8 mouse cellular contexts compared by ENCODE assay signal in the genomic region with DNA sequence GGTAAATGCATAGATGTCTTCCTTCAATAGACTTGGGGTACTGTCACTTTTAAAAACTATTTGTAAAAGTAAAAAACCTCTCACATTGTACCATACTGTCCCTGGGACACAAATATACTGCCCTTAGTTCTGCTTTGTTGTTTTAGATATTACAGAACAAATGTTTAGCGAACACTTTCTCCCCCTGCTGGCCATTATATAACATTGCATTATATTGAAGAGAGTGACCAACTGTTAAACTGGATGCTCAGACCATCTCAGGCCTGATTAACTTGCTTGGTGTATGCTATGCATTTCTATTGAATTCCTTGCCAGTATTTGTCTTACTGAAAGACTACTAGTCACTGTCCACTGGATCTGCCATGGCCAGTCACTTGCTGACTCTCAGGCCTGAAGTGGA. TPM values are rescaled to one million over a fixed set of nuclear protein-coding genes. Genes with fewer than 3 reads are reported as not detected.
A peak's percentile ranks its signal among the peaks of the same experiment; 100 is the strongest.
DNase-seq lines count a peak whose midpoint lies in the region; ATAC-seq and TF ChIP-seq lines count a peak whose summit lies in the region.
"Had no signal": no experiment of that assay in that cellular context is flagged by ENCODE, and none has a peak within 500 bp of the region (broad histone marks: within the 10 kb centered on the region; RNA-seq: fewer than 3 reads in every experiment).

No protein-coding gene starts in this region.

- no peaks in the 10 kb centered on the region for H3K4me1 ChIP-seq in limb, embryonic 14.5 days (ENCODE audit: control insufficient read depth, insufficient read depth, low read length)
- no peaks in the 10 kb centered on the region for H3K4me1 ChIP-seq in limb, embryonic 10.5 days
- H3K4me1 ChIP-seq in forebrain, embryonic 16.5 days (replicated peaks; ENCODE audit: control insufficient read depth, insufficient read depth, low read length): no peaks in the 10 kb centered on the region
- H3K4me1 ChIP-seq in midbrain, embryonic 16.5 days (ENCODE audit: control insufficient read depth, insufficient read depth, low read length): no peaks in the 10 kb centered on the region

- H3K27ac ChIP-seq in limb, embryonic 14.5 days (replicated peaks; ENCODE audit: low read depth, low read length): no peak overlapping the region
- no peak overlapping the region for H3K27ac ChIP-seq in limb, embryonic 10.5 days
- no peak overlapping the region for H3K27ac ChIP-seq in forebrain, embryonic 16.5 days (ENCODE audit: low read length)
- no peak overlapping the region for H3K27ac ChIP-seq in midbrain, embryonic 16.5 days (ENCODE audit: low read length)

- 0 out of 2 replicates have a peak, but pooled peaks cover 4% of the 10 kb centered on the region for H3K36me3 ChIP-seq in limb, embryonic 14.5 days (ENCODE audit: control insufficient read depth, insufficient read depth, low read length)
- 0 out of 2 replicates have a peak, but pooled peaks cover 2% of the 10 kb centered on the region for H3K36me3 ChIP-seq in limb, embryonic 10.5 days
- H3K36me3 ChIP-seq in forebrain, embryonic 16.5 days (ENCODE audit: control insufficient read depth, insufficient read depth): no peaks in the 10 kb centered on the region
- no peaks in the 10 kb centered on the region for H3K36me3 ChIP-seq in midbrain, embryonic 16.5 days (ENCODE audit: control insufficient read depth, insufficient read depth, low read length)

- TF ChIP-seq POLR2A in limb, embryonic 14.5 days (IDR thresholded peaks at IDR 0.05; ENCODE audit: borderline replicate concordance, extremely low read depth, insufficient read depth, insufficient read length): no peak

- H3K27me3 ChIP-seq in limb, embryonic 14.5 days (ENCODE audit: control insufficient read depth, insufficient read depth, low read length): no peaks in the 10 kb centered on the region
- H3K27me3 ChIP-seq in limb, embryonic 10.5 days (ENCODE audit: low read depth, poor library complexity, severe bottlenecking): no peaks in the 10 kb centered on the region
- no peaks in the 10 kb centered on the region for H3K27me3 ChIP-seq in forebrain, embryonic 16.5 days (replicated peaks; ENCODE audit: control insufficient read depth, insufficient read depth, low read length)
- no peaks in the 10 kb centered on the region for H3K27me3 ChIP-seq in midbrain, embryonic 16.5 days (ENCODE audit: control insufficient read depth, insufficient read depth, low read depth, low read length)

- ATAC-seq in limb, embryonic 14.5 days (ENCODE audit: low FRiP score, low read depth): peak; percentile 57; the same call in 1 of the 2 replicates
- peak; percentile 49 for ATAC-seq in activated CD4-positive, CD25-positive, alpha-beta regulatory T cell, adult 4 months
- ATAC-seq in forebrain, embryonic 16.5 days: peak; percentile 66
- peak; percentile 66 for ATAC-seq in midbrain, embryonic 16.5 days

- H3K9me3 ChIP-seq in limb, embryonic 14.5 days (ENCODE audit: control insufficient read depth, low read length): no peaks in the 10 kb centered on the region
- no peaks in the 10 kb centered on the region for H3K9me3 ChIP-seq in limb, embryonic 10.5 days (replicated peaks)
- no peaks in the 10 kb centered on the region for H3K9me3 ChIP-seq in forebrain, embryonic 16.5 days (ENCODE audit: control insufficient read depth, low read length)
- no peaks in the 10 kb centered on the region for H3K9me3 ChIP-seq in midbrain, embryonic 16.5 days (replicated peaks; ENCODE audit: control insufficient read depth, low read length, poor library complexity, severe bottlenecking)

- peak; percentile 63 for DNase-seq in limb, embryonic 14.5 days (ENCODE audit: low spot score)
- DNase-seq in limb, embryonic 10.5 days (ENCODE audit: low spot score): no peak
- DNase-seq in urinary bladder, postnatal 36 days (ENCODE audit: low spot score in 2 of 2): no peak
- no peak for DNase-seq in heart, postnatal 4 days

- no peak overlapping the region for H3K4me2 ChIP-seq in limb, embryonic 14.5 days (replicated peaks; ENCODE audit: low read depth, low read length, severe bottlenecking)
- no peak overlapping the region for H3K4me2 ChIP-seq in forebrain, embryonic 16.5 days (ENCODE audit: low read length)
- H3K4me2 ChIP-seq in midbrain, embryonic 16.5 days (ENCODE audit: low read length): no peak overlapping the region

- no peak overlapping the region for H3K9ac ChIP-seq in limb, embryonic 14.5 days (ENCODE audit: low read depth, low read length, severe bottlenecking)
- H3K9ac ChIP-seq in forebrain, embryonic 16.5 days (replicated peaks; ENCODE audit: low read depth, low read length): no peak overlapping the region
- H3K9ac ChIP-seq in midbrain, embryonic 16.5 days (ENCODE audit: low read depth, low read length): no peak overlapping the region

- WGBS in limb, embryonic 14.5 days: 14% methylated on average over 1 of the region's 1 CpGs
- WGBS in limb, embryonic 10.5 days: 7% methylated on average over 1 of the region's 1 CpGs
- 3% methylated on average over 1 of the region's 1 CpGs for WGBS in forebrain, embryonic 16.5 days
- 11% methylated on average over 1 of the region's 1 CpGs for WGBS in midbrain, embryonic 16.5 days

- H3K4me3 ChIP-seq in limb, embryonic 14.5 days (replicated peaks; ENCODE audit: low read length): no peak overlapping the region
- H3K4me3 ChIP-seq in limb, embryonic 10.5 days: no peak overlapping the region
- H3K4me3 ChIP-seq in forebrain, embryonic 16.5 days (replicated peaks; ENCODE audit: low read length): no peak overlapping the region
- no peak overlapping the region for H3K4me3 ChIP-seq in midbrain, embryonic 16.5 days (ENCODE audit: low read depth, low read length)
- H3K4me3 ChIP-seq: erythroblast, embryonic 14.5 days had no signal

RNA-seq across cellular contexts. Expression of gene D430041D05Rik, which starts 11.4 kb away (rescaled TPM):
- 1.1 and 1.4 TPM in 2 replicates for polyA plus RNA-seq in limb, embryonic 14.5 days (2012; rRNA removed)
- 1.1 and 1.7 TPM in 2 replicates for polyA plus RNA-seq in limb, embryonic 14.5 days (2014; fragmentation: Nextera tagmentation; extraction: Ambion mirVana)
- 0.49 and 0.81 TPM in 2 replicates for polyA plus RNA-seq in limb, embryonic 10.5 days (2016; fragmentation: Nextera tagmentation; extraction: Ambion mirVana)
- under 1 TPM in 1 of 2 experiments, not detected in 1; 0.21 TPM for polyA plus RNA-seq in activated CD4-positive, CD25-positive, alpha-beta regulatory T cell, adult 4 months (2017; shearing (Covaris generic))
- polyA plus RNA-seq in forebrain, embryonic 16.5 days (2015; fragmentation: Nextera tagmentation; extraction: Ambion mirVana): 13.7 and 14.9 TPM in 2 replicates
- polyA plus RNA-seq in midbrain, embryonic 16.5 days (2015; fragmentation: Nextera tagmentation; extraction: Ambion mirVana): 9.3 and 11.6 TPM in 2 replicates
- total RNA-seq in heart, postnatal 4 days (2021): under 1 TPM; 0.11 to 0.19 TPM
- polyA plus RNA-seq: erythroblast, embryonic 14.5 days had no signal
